Mouse (Mus musculus): ENCODE data around the gene Cd70. TPM values are rescaled to one million over a fixed set of nuclear protein-coding genes. Genes with fewer than 3 reads are reported as not detected.

The Cd70 gene
- total RNA-seq, 2 experiments from 2014 or later = not detected

DNA sequence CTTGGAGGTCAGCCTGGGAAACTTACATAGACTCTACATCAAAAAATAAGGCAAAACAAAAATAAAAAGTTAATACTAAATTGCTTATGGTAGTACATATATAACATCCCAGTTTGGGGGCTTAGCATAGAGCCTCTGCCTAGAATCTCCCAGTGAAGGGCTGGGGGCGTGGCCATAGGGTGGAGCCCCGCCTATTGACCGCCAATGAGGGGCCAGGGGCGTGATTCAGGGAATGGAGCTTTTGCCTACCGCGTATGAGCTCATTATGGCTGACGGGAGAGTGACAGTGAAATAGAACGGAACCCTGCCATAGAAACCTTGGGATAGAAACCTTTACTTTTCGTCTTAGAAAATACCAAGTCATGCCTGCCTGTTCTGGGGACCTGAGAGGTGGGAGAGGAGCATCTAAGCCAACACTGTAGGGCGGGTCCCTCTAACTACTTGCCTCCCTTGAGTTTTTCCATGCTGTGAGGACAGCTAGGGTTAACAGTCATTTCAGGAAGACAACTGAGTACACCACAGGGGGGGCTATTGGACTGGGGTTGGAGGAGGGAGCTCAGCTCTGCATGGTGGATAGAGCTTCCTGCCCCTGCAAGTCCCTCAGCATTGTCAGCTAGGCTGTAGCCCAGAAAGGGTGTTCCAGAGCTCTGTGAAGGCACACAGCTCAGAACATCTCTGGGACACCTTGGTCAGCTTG is 49.8 kb downstream of the Cd70 start:
- intact Hi-C loops (cut with DNase I) = loop anchor here (5.0 to 10.0 kb wide), 2 partner anchors 68 to 235 kb away; no protein-coding TSS in a partner anchor
- DNase-seq = peak; percentile 30

DNA sequence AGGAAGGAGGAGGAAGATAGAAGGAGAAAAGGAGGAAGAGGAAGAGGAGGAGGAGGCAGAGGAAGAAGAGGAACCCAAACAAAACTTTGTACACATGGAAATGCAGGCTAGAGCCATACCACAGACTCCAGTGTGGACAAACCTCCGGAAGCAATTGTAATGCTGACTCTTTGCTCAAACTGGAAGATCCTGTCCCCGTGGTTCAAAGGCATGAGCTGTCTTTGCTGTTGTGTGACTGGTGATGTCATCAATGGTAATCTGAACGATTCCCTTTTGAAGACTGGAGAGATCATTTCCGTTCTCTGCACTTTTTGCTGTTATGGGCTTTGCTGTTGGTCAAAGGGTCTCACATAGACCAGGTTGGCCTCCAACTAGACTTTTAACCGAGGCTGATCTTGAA is 51.3 kb downstream of the Cd70 start:
- intact Hi-C loops (cut with DNase I) = loop anchor here (5.0 to 10.0 kb wide), 2 partner anchors 69 to 236 kb away; no protein-coding TSS in a partner anchor
- DNase-seq = no peak

DNA sequence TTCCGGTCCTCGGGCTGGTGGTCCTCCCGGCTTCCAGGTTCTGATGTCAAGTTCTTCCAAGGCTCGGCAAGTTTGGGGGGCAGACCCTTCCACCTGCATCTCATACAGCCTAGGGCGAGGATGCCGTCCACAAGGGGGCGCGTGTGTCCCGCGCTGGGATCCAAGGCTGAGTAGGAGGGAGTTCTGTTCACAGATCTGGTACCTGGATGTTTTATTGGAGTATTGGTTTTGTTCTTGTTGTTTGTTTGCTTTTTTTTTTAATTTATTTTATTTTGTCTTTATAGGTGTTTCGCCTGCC is 53.0 kb downstream of the Cd70 start:
- DNase-seq = peak; percentile 87
- intact Hi-C loops (cut with DNase I) = loop anchor here (5.0 to 10.0 kb wide), 2 partner anchors 71 to 238 kb away; no protein-coding TSS in a partner anchor

Other genes with a start within 250 kb of the Cd70 start
- 100 to 1,000 TPM; 104 to 114 TPM for gene Mllt1, start 214.4 kb downstream of the Cd70 start, total RNA-seq (2021)
- gene Acer1, start 167.7 kb downstream of the Cd70 start, total RNA-seq (2021) = not detected
- gene Clpp, start 159.5 kb downstream of the Cd70 start, total RNA-seq (2021) = 10 to 100 TPM; 46.2 to 49.1 TPM
- gene Alkbh7, start 152.4 kb downstream of the Cd70 start, total RNA-seq (2021) = 10 to 100 TPM; 28.2 to 32.3 TPM
- not detected for gene Pspn, start 149.8 kb downstream of the Cd70 start, total RNA-seq (2021)
- gene Gtf2f1, start 138.5 kb downstream of the Cd70 start, total RNA-seq (2021) = 10 to 100 TPM; 50.8 to 51.0 TPM
- gene Gm17949, start 138.3 kb downstream of the Cd70 start, total RNA-seq (2021) = not detected
- gene Khsrp, start 118.3 kb downstream of the Cd70 start, total RNA-seq (2021) = 100 to 1,000 TPM; 140 to 144 TPM
- not detected for gene Slc25a41, start 108.1 kb downstream of the Cd70 start, total RNA-seq (2021)
- under 1 TPM; 0.40 to 0.97 TPM for gene Crb3, start 90.7 kb downstream of the Cd70 start, total RNA-seq (2021)
- gene Slc25a23, start 89.9 kb downstream of the Cd70 start, total RNA-seq (2021) = 100 to 1,000 TPM; 188 to 219 TPM
- gene Dennd1c, start 71.3 kb downstream of the Cd70 start, total RNA-seq (2021) = 1 to 10 TPM; 1.2 to 1.4 TPM
- gene Tubb4a, start 62.0 kb downstream of the Cd70 start, total RNA-seq (2021) = 100 to 1,000 TPM; 308 to 337 TPM
- 1 to 10 TPM; 1.7 to 2.0 TPM for gene Tnfsf9, start 44.5 kb downstream of the Cd70 start, total RNA-seq (2021)
- gene Tnfsf14, start 44.4 kb upstream of the Cd70 start, total RNA-seq (2021) = not detected
- gene C3, start 78.4 kb upstream of the Cd70 start, total RNA-seq (2021) = 1 to 10 TPM in 1 of 2 experiments, under 1 TPM in 1; 0.46 to 1.2 TPM
- gene Gpr108, start 98.7 kb upstream of the Cd70 start, total RNA-seq (2021) = 10 to 100 TPM; 11.7 to 12.6 TPM
- 1 to 10 TPM; 5.1 to 6.1 TPM for gene Trip10, start 99.7 kb upstream of the Cd70 start, total RNA-seq (2021)
- gene Vav1, start 129.3 kb upstream of the Cd70 start, total RNA-seq (2021) = 1 to 10 TPM; 2.1 to 2.3 TPM
- gene Adgre1, start 208.9 kb upstream of the Cd70 start, total RNA-seq (2021) = 1 to 10 TPM; 3.3 to 3.7 TPM